In the genomic region with DNA sequence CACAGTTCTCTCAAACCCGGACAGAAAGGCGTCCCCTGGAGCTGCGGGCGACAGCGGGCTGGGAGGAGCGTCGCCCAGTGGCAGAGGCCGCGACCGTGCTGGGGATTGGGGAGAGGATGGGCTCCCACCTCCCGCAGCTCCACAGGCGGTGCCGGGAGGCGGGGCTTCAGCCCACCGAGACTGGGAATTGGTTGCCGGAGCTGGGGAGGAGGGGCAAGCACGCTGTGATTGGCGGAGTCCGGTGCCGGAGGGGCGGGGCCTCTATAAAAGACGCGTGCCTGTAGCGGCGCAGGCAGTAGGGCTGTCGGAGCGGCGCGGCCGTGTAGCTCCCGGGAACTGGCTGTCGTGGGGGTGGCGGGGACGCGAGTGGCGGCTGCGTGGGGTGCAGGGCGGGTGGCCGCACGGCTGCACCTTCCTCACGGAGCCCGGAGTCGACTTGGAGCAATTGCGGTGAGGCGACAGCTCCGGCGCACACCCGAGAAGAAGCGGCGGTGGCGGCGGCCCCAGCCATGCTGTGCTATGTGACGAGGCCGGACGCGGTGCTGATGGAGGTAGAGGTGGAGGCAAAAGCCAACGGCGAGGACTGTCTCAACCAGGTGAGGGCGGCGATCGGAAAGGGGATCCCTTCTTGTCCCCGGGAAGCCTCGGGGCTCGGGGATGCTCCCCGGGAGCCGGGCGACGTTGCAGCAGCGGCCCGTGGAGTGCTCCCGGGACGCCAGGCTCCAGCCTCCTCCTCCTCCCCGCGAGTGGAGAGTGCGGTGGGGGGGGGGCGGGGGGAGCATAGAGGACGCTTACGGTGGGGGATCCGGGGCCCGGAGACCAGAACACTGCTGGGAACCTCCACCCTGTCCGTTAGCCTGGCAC, we compare ENCODE assay signal across 8 mouse cellular contexts. TPM values are rescaled to one million over a fixed set of nuclear protein-coding genes. Genes with fewer than 3 reads are reported as not detected.
DNase-seq lines count a peak whose midpoint lies in the region; ATAC-seq and TF ChIP-seq lines count a peak whose summit lies in the region.

Mylip (plus strand) TSS at position 295 of the 864 bp plus-strand sequence.

- TF ChIP-seq CTCF in cortical plate, adult 2 months (IDR thresholded peaks at IDR 0.05; ENCODE audit: extremely low read depth, insufficient read depth, low read length) = no peak
- peak; percentile 45 for TF ChIP-seq CTCF in hindbrain, postnatal 0 days (IDR thresholded peaks at IDR 0.05; ENCODE audit: low read depth)
- peak; percentile 49 for TF ChIP-seq CTCF in left cerebral cortex, adult 2 months (IDR thresholded peaks at IDR 0.05)

- WGBS in hindbrain, postnatal 0 days = under 1% methylated on average over 71 of the region's 81 CpGs
- 1% methylated on average over 58 of the region's 81 CpGs for WGBS in macrophage (ENCODE audit: missing documents)

- peak within 1 kb of the TSS; percentile 67 for H3K4me3 ChIP-seq in cortical plate, adult 2 months (ENCODE audit: insufficient read depth, low read length)
- H3K4me3 ChIP-seq in hindbrain, postnatal 0 days (ENCODE audit: low read length) = peak within 1 kb of the TSS; percentile 80
- H3K4me3 ChIP-seq in left cerebral cortex, adult 2 months = peak within 1 kb of the TSS; percentile 94
- peak within 1 kb of the TSS; percentile 85 for H3K4me3 ChIP-seq in macrophage (ENCODE audit: inconsistent target)

- peak; percentile 92 for DNase-seq in adipocyte (ENCODE audit: low spot score)
- DNase-seq in gastrocnemius, adult 8-10 months (ENCODE audit: low spot score in 2 of 2) = peak; percentile 97 to 99
- peak; percentile 98 for DNase-seq in hindbrain, postnatal 0 days (ENCODE audit: low spot score)
- DNase-seq in left cerebral cortex, adult 2 months (ENCODE audit: extremely low spot score in 1 of 2, low spot score in 2 of 2) = peak; percentile 98 to 99
- peak; percentile 93 for DNase-seq in retina, postnatal 7 days (ENCODE audit: low read depth, low spot score)
- peak; percentile 98 for DNase-seq in urinary bladder, adult 18-20 months (ENCODE audit: low spot score in 2 of 2)

- no peaks in the 10 kb centered on the region for H3K27me3 ChIP-seq in hindbrain, postnatal 0 days (ENCODE audit: insufficient read depth, low read length)

- peak within 1 kb of the TSS; percentile 83 for H3K4me2 ChIP-seq in hindbrain, postnatal 0 days (ENCODE audit: low read depth, low read length)

- H3K9me3 ChIP-seq in hindbrain, postnatal 0 days (ENCODE audit: low read length) = no peaks in the 10 kb centered on the region

- peak within 1 kb of the TSS; percentile 72 for H3K9ac ChIP-seq in hindbrain, postnatal 0 days (replicated peaks; ENCODE audit: low read length)

- TF ChIP-seq POLR2A in cortical plate, adult 2 months (IDR thresholded peaks at IDR 0.05; ENCODE audit: extremely low read depth, insufficient read depth, low read length) = peak; percentile 98

- ATAC-seq in hindbrain, postnatal 0 days = peak; percentile 98

- no peaks in the 10 kb centered on the region for H3K36me3 ChIP-seq in hindbrain, postnatal 0 days (ENCODE audit: insufficient read depth, low read length)
- 0 out of 2 replicates have a peak, but pooled peaks cover 10% of the 10 kb centered on the region for H3K36me3 ChIP-seq in macrophage (ENCODE audit: inconsistent target)

- H3K27ac ChIP-seq in cortical plate, adult 2 months (ENCODE audit: insufficient read depth, low read length) = peak within 1 kb of the TSS; percentile 58; the same call in 1 of the 2 replicates
- peak within 1 kb of the TSS; percentile 73 for H3K27ac ChIP-seq in hindbrain, postnatal 0 days
- H3K27ac ChIP-seq in left cerebral cortex, adult 2 months = peak within 1 kb of the TSS; percentile 91
- peak within 1 kb of the TSS; percentile 89 for H3K27ac ChIP-seq in macrophage

- H3K4me1 ChIP-seq in cortical plate, adult 2 months (ENCODE audit: control insufficient read depth, insufficient read depth, low read length) = peaks cover 3% of the 10 kb centered on the region; the same call in 1 of the 2 replicates
- H3K4me1 ChIP-seq in hindbrain, postnatal 0 days (ENCODE audit: insufficient read depth, low read length) = peaks cover 8% of the 10 kb centered on the region; the same call in 1 of the 2 replicates

- H3K79me2 ChIP-seq in macrophage (ENCODE audit: inconsistent target) = peaks cover 49% of the 10 kb centered on the region

- intact Hi-C loops in left cerebral cortex, adult 2 months (cut with DNase I) = loop anchor here (2.0 to 5.0 kb wide), 4 partner anchors 53 to 359 kb away; no protein-coding TSS in a partner anchor

RNA-seq across cellular contexts. Expression of gene Mylip, which starts in this region (rescaled TPM):
- polyA plus RNA-seq in cortical plate, adult 2 months (2012; rRNA removed) = 12.9 and 13.2 TPM in 2 replicates
- 10 to 100 TPM; 11.4 to 21.1 (median 15.7) TPM for total RNA-seq in gastrocnemius, adult 8-10 months (2022)
- total RNA-seq in hindbrain, postnatal 0 days (2014; rRNA removed) = 13.0 and 15.1 TPM in 2 replicates
- polyA plus RNA-seq in hindbrain, postnatal 0 days (2015; fragmentation: Nextera tagmentation; extraction: Ambion mirVana) = 4.4 and 4.6 TPM in 2 replicates
- total RNA-seq in left cerebral cortex, adult 2 months (2021) = 10 to 100 TPM; 16.2 to 16.6 TPM
- 100 to 1,000 TPM in 5 of 26 experiments, 10 to 100 TPM in 21; 30.3 to 189 (median 79.1) TPM for total RNA-seq in macrophage (2018; cell fraction: chromatin; rRNA removed)
- 100 to 1,000 TPM in 1 of 26 experiments, 10 to 100 TPM in 25; 33.3 to 105 (median 63.8) TPM for total RNA-seq in macrophage (2018; cell fraction: cytosol; rRNA removed)
- 100 to 1,000 TPM in 16 of 26 experiments, 10 to 100 TPM in 10; 40.2 to 160 (median 103) TPM for total RNA-seq in macrophage (2018; cell fraction: nucleus; rRNA removed)
- 36.8 to 107 TPM (median 48.9 TPM) in 3 replicates for polyA plus RNA-seq in macrophage (2018)

Comparison
In these comparisons a context has a peak if more than half of its experiments do, and no peak if none do; other contexts are left out.
1. Peak in every context shown above with its lines: DNase-seq, ATAC-seq, H3K4me3 ChIP-seq and H3K27ac ChIP-seq.